ENCODE assay signal across 8 mouse cellular contexts in the genomic region with DNA sequence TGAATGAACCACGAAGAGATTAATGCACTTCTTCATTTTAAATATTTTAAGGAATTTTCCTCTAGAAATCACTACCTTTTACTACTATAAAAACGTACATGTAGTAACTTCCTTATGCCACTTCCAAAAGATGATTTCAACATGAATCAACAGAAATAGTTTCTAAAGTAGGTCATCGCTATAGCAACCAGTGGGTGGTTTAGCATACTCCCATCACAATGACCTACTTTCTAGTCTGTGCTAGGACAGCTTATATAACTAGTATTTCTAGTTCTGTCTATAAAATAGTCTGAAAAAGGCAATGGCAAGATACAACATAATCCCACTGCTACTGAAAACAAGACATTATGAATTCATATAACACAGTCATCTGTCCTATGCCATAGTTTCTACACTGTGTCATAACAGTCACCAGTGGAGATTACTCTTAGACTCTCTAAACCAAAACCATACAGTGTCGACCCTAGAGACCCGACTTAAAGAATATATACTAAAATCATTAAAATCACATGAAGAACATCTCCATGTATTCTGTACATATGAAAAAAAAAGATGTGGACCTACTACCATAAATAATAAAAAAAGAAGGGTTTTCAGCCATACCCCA. TPM values are rescaled to one million over a fixed set of nuclear protein-coding genes. Genes with fewer than 3 reads are reported as not detected.
DNase-seq lines count a peak whose midpoint lies in the region; ATAC-seq and TF ChIP-seq lines count a peak whose summit lies in the region.

No protein-coding gene starts in this region.

- no peaks in the 10 kb centered on the region; the same call in 1 of the 2 replicates for H3K4me1 ChIP-seq in limb, embryonic 14.5 days (ENCODE audit: control insufficient read depth, insufficient read depth, low read length)
- H3K4me1 ChIP-seq in limb, embryonic 10.5 days, result no peaks in the 10 kb centered on the region

- no peak overlapping the region for H3K9ac ChIP-seq in limb, embryonic 14.5 days (ENCODE audit: low read depth, low read length, severe bottlenecking)

- peak overlapping the region; percentile 85 for H3K27ac ChIP-seq in gastrocnemius, adult 2 months
- H3K27ac ChIP-seq in limb, embryonic 14.5 days (replicated peaks; ENCODE audit: low read depth, low read length), result no peak overlapping the region
- no peak overlapping the region for H3K27ac ChIP-seq in limb, embryonic 10.5 days

- no peak for TF ChIP-seq POLR2A in limb, embryonic 14.5 days (IDR thresholded peaks at IDR 0.05; ENCODE audit: borderline replicate concordance, extremely low read depth, insufficient read depth, insufficient read length)

- H3K36me3 ChIP-seq in limb, embryonic 14.5 days (ENCODE audit: control insufficient read depth, insufficient read depth, low read length), result no peaks in the 10 kb centered on the region
- H3K36me3 ChIP-seq in limb, embryonic 10.5 days, result no peaks in the 10 kb centered on the region

- no peaks in the 10 kb centered on the region for H3K27me3 ChIP-seq in limb, embryonic 14.5 days (ENCODE audit: control insufficient read depth, insufficient read depth, low read length)
- no peaks in the 10 kb centered on the region for H3K27me3 ChIP-seq in limb, embryonic 10.5 days (ENCODE audit: low read depth, poor library complexity, severe bottlenecking)

- no peak for DNase-seq in gastrocnemius, adult 2 months
- DNase-seq in gastrocnemius, postnatal 14 days, result no peak
- DNase-seq in limb, embryonic 14.5 days (ENCODE audit: low spot score), result peak; percentile 69
- no peak for DNase-seq in limb, embryonic 10.5 days (ENCODE audit: low spot score)
- no peak for DNase-seq in thymus, adult 18-20 months
- no peak for DNase-seq in urinary bladder, postnatal 14 days (ENCODE audit: low spot score)

- whole genome bisulfite sequencing in limb, embryonic 14.5 days, result 78% methylated on average over 5 of the region's 5 CpGs
- 91% methylated on average over 5 of the region's 5 CpGs for WGBS in limb, embryonic 10.5 days

- no peak for ATAC-seq in limb, embryonic 14.5 days (ENCODE audit: low FRiP score, low read depth)
- ATAC-seq in activated CD4-positive, CD25-positive, alpha-beta regulatory T cell, adult 4 months, result peak; percentile 91
- ATAC-seq in monocyte, adult 5-6 weeks (replicated peaks; ENCODE audit: insufficient number of reproducible peaks, low FRiP score, low TSS enrichment, poor library complexity, severe bottlenecking), result 0 out of 2 replicates have a peak, but pooled peaks have one; percentile 43

- H3K4me3 ChIP-seq in gastrocnemius, adult 2 months, result peak overlapping the region; percentile 34; the same call in 1 of the 2 replicates
- H3K4me3 ChIP-seq in limb, embryonic 14.5 days (replicated peaks; ENCODE audit: low read length), result no peak overlapping the region
- H3K4me3 ChIP-seq in limb, embryonic 10.5 days, result no peak overlapping the region

- no peak for TF ChIP-seq CTCF in gastrocnemius, adult 2 months (IDR thresholded peaks at IDR 0.05)

- intact Hi-C loops in gastrocnemius, adult 2 months (cut with DNase I), result loop anchor here (2.0 kb wide), 1 partner anchor 23 kb away; a partner anchor contains a TSS
- intact Hi-C loops in gastrocnemius, postnatal 14 days (cut with DNase I; ENCODE audit: low total_unique reads), result no loop called here

- no peak overlapping the region for H3K4me2 ChIP-seq in limb, embryonic 14.5 days (replicated peaks; ENCODE audit: low read depth, low read length, severe bottlenecking)

- H3K9me3 ChIP-seq in limb, embryonic 14.5 days (ENCODE audit: control insufficient read depth, low read length), result no peaks in the 10 kb centered on the region
- H3K9me3 ChIP-seq in limb, embryonic 10.5 days (replicated peaks), result no peaks in the 10 kb centered on the region

RNA-seq across cellular contexts. Expression of a gene that starts 23.0 kb away (rescaled TPM):
- total RNA-seq in gastrocnemius, adult 2 months (2021), result 10 to 100 TPM in 1 of 2 experiments, 1 to 10 TPM in 1; 9.1 to 15.5 TPM
- 10 to 100 TPM; 10.9 to 11.0 TPM for total RNA-seq in gastrocnemius, postnatal 14 days (2021)
- 18.2 and 18.6 TPM in 2 replicates for polyA plus RNA-seq in limb, embryonic 14.5 days (2012; rRNA removed)
- polyA plus RNA-seq in limb, embryonic 14.5 days (2014; fragmentation: Nextera tagmentation; extraction: Ambion mirVana), result 32.3 and 35.4 TPM in 2 replicates
- 36.2 and 38.0 TPM in 2 replicates for polyA plus RNA-seq in limb, embryonic 10.5 days (2016; fragmentation: Nextera tagmentation; extraction: Ambion mirVana)
- 1 to 10 TPM; 6.1 to 7.0 TPM for polyA plus RNA-seq in activated CD4-positive, CD25-positive, alpha-beta regulatory T cell, adult 4 months (2017; shearing (Covaris generic))
- total RNA-seq in monocyte, adult 5-6 weeks (2017), result 11.2 to 24.9 TPM (median 11.9 TPM) in 3 replicates

RNA-seq across cellular contexts. Expression of a gene that starts 34.0 kb away (rescaled TPM):
- total RNA-seq in gastrocnemius, adult 2 months (2021), result 10 to 100 TPM in 1 of 2 experiments, 1 to 10 TPM in 1; 9.9 to 14.3 TPM
- total RNA-seq in gastrocnemius, postnatal 14 days (2021), result 10 to 100 TPM; 12.2 to 16.2 TPM
- polyA plus RNA-seq in limb, embryonic 14.5 days (2012; rRNA removed), result 12.9 and 17.0 TPM in 2 replicates
- 17.2 and 19.0 TPM in 2 replicates for polyA plus RNA-seq in limb, embryonic 14.5 days (2014; fragmentation: Nextera tagmentation; extraction: Ambion mirVana)
- 22.5 and 25.1 TPM in 2 replicates for polyA plus RNA-seq in limb, embryonic 10.5 days (2016; fragmentation: Nextera tagmentation; extraction: Ambion mirVana)
- 10 to 100 TPM; 19.3 to 20.2 TPM for polyA plus RNA-seq in activated CD4-positive, CD25-positive, alpha-beta regulatory T cell, adult 4 months (2017; shearing (Covaris generic))
- 3.7 to 34.9 TPM (median 28.0 TPM) in 3 replicates for total RNA-seq in monocyte, adult 5-6 weeks (2017)

RNA-seq across cellular contexts. Expression of a gene that starts 59.4 kb away (rescaled TPM):
- 10 to 100 TPM in 1 of 2 experiments, 1 to 10 TPM in 1; 7.6 to 13.3 TPM for total RNA-seq in gastrocnemius, adult 2 months (2021)
- total RNA-seq in gastrocnemius, postnatal 14 days (2021), result 10 to 100 TPM; 11.3 to 18.2 TPM
- polyA plus RNA-seq in limb, embryonic 14.5 days (2012; rRNA removed), result 27.5 and 29.1 TPM in 2 replicates
- polyA plus RNA-seq in limb, embryonic 14.5 days (2014; fragmentation: Nextera tagmentation; extraction: Ambion mirVana), result 83.7 and 87.4 TPM in 2 replicates
- polyA plus RNA-seq in limb, embryonic 10.5 days (2016; fragmentation: Nextera tagmentation; extraction: Ambion mirVana), result 46.0 and 75.8 TPM in 2 replicates
- 10 to 100 TPM; 31.9 to 40.0 TPM for polyA plus RNA-seq in activated CD4-positive, CD25-positive, alpha-beta regulatory T cell, adult 4 months (2017; shearing (Covaris generic))
- total RNA-seq in monocyte, adult 5-6 weeks (2017), result 6.5 to 16.3 TPM (median 9.9 TPM) in 3 replicates

RNA-seq across cellular contexts. Expression of a gene that starts 59.6 kb away (rescaled TPM):
- total RNA-seq in gastrocnemius, adult 2 months (2021), result under 1 TPM; 0.13 to 0.17 TPM
- under 1 TPM; 0.31 to 0.33 TPM for total RNA-seq in gastrocnemius, postnatal 14 days (2021)
- polyA plus RNA-seq in limb, embryonic 14.5 days (2012; rRNA removed), result 0.75 and 1.0 TPM in 2 replicates
- 1.3 and 1.6 TPM in 2 replicates for polyA plus RNA-seq in limb, embryonic 14.5 days (2014; fragmentation: Nextera tagmentation; extraction: Ambion mirVana)
- polyA plus RNA-seq in limb, embryonic 10.5 days (2016; fragmentation: Nextera tagmentation; extraction: Ambion mirVana), result 0.78 and 0.97 TPM in 2 replicates
- under 1 TPM; 0.45 to 0.66 TPM for polyA plus RNA-seq in activated CD4-positive, CD25-positive, alpha-beta regulatory T cell, adult 4 months (2017; shearing (Covaris generic))
- 0.32 to 0.97 TPM in 2 of 3 replicates, not detected in the other for total RNA-seq in monocyte, adult 5-6 weeks (2017)
